Mouse (Mus musculus) lung, adult 2 months (tissue): ENCODE results near the gene Defb29. TPM values are rescaled to one million over a fixed set of nuclear protein-coding genes. Genes with fewer than 3 reads are reported as not detected.
A peak's percentile ranks its signal among the peaks of the same experiment; 100 is the strongest.

ENCODE experiments used
- DNase-seq: peaks from one replicate; pipeline ENCODE4 v3.0.0; 2022
- H3K4me1 ChIP-seq: fragments of 200-500 bp; 2 replicates; pipeline ENCODE4 v1.6.1; 2011; ENCODE audit warnings: low read length; ENCODE audit not compliant: control insufficient read depth, insufficient read depth
- H3K4me3 ChIP-seq: fragments of 200-500 bp; replicated peaks from 2 replicates; pipeline ENCODE3; 2011; ENCODE audit warnings: low read depth, mild to moderate bottlenecking, control low read depth, low read length; ENCODE audit errors: extremely low read depth
- CTCF ChIP-seq: fragments of 200-500 bp; IDR thresholded peaks from 2 replicates; pipeline ENCODE4 v1.5.1; 2011; ENCODE audit warnings: mild to moderate bottlenecking, low read length, control low read depth; ENCODE audit not compliant: insufficient read depth
- POLR2A ChIP-seq: fragments of 200-500 bp; IDR thresholded peaks from 2 replicates; pipeline ENCODE4 v1.6.1; 2011; ENCODE audit warnings: low read depth, mild to moderate bottlenecking, control low read depth, low read length, borderline replicate concordance; ENCODE audit errors: extremely low read depth
- WGBS: fragments of 180-500 bp; shearing (Covaris S2); methylation state at CpG from one replicate; pipeline ENCODE4 v1.1.7; 2018; 5-methylcytosine and 5-hydroxymethylcytosine counted together
- polyA plus RNA-seq: library from polyadenylated mRNA; depleted of rRNA; stranded (reverse); fragments of >200 nt; gene quantifications from 2 replicates; pipeline ENCODE4 v1.2.3, GENCODE M21; 2012

Defb29 gene
- polyA plus RNA-seq, 1 experiment: not detected

- DNase-seq: no peak
- TF ChIP-seq CTCF (no peak), POLR2A (no peak)
- Histone ChIP-seq H3K4me3 (no peak overlapping the region), H3K4me1 (no peaks in the 10 kb centered on the region)
- WGBS: 77% methylated on average over 4 of the region's 4 CpGs
Observed at GRCm38 (mm10) chr2:152569881-152570280, 30.0 kb upstream of the Defb29 start.

- WGBS: 85% methylated on average over 5 of the region's 5 CpGs
- DNase-seq: no peak
- Histone ChIP-seq H3K4me1 (no peaks in the 10 kb centered on the region), H3K4me3 (no peak within 1 kb of the TSS)
- TF ChIP-seq POLR2A (no peak), CTCF (no peak)
Observed at GRCm38 (mm10) chr2:152569038-152569437, 29.1 kb upstream of the Defb29 start, which contains the start of gene Gm17416. TSS of gene Gm17416 (plus strand) at chr2:152569338.

GRCm38 (mm10) chr2:152556655-152557054, 16.8 kb upstream of the Defb29 start:
- WGBS: 67% methylated on average over 7 of the region's 7 CpGs
- DNase-seq: no peak
- TF ChIP-seq CTCF (no peak), POLR2A (no peak)

GRCm38 (mm10) chr2:152553774-152554423, 14.0 kb upstream of the Defb29 start:
- DNase-seq: peak; percentile 11
- 12% methylated on average over 16 of the region's 16 CpGs for WGBS
- H3K4me1 ChIP-seq: no peaks in the 10 kb centered on the region

More at GRCm38 (mm10) chr2:152556655-152557054, 16.8 kb upstream of the Defb29 start:
- H3K4me3 ChIP-seq: no peak overlapping the region
- H3K4me1 ChIP-seq: no peaks in the 10 kb centered on the region

GRCm38 (mm10) chr2:152548124-152548523, 8.2 kb upstream of the Defb29 start:
- DNase-seq: no peak
- WGBS: 49% methylated on average over 5 of the region's 5 CpGs
- Histone ChIP-seq H3K4me3 (no peak overlapping the region), H3K4me1 (no peaks in the 10 kb centered on the region)
- no peak for TF ChIP-seq POLR2A
- no peak for TF ChIP-seq CTCF

More at GRCm38 (mm10) chr2:152553774-152554423, 14.0 kb upstream of the Defb29 start:
- no peak overlapping the region for H3K4me3 ChIP-seq
- peak; percentile 72 for TF ChIP-seq CTCF
- TF ChIP-seq POLR2A: no peak

- TF ChIP-seq CTCF (peak; percentile 26; the same call in 1 of the 2 replicates), POLR2A (no peak)
- Histone ChIP-seq H3K4me3 (no peak overlapping the region), H3K4me1 (no peaks in the 10 kb centered on the region)
- DNase-seq: no peak
- WGBS: 11% methylated on average over 4 of the region's 4 CpGs
Observed at GRCm38 (mm10) chr2:152544691-152545090, 4.8 kb upstream of the Defb29 start.

- Histone ChIP-seq H3K4me3 (no peak overlapping the region), H3K4me1 (no peaks in the 10 kb centered on the region)
- no peak for DNase-seq
- 62% methylated on average over 4 of the region's 4 CpGs for WGBS
- TF ChIP-seq CTCF (no peak), POLR2A (no peak)
Observed at GRCm38 (mm10) chr2:152543478-152543877, 3.6 kb upstream of the Defb29 start.

GRCm38 (mm10) chr2:152542897-152543296, 3.0 kb upstream of the Defb29 start:
- WGBS: 67% methylated on average over 2 of the region's 2 CpGs
- Histone ChIP-seq H3K4me3 (no peak overlapping the region), H3K4me1 (no peaks in the 10 kb centered on the region)
- TF ChIP-seq POLR2A: no peak
- TF ChIP-seq CTCF: no peak
- DNase-seq: no peak

GRCm38 (mm10) chr2:152541979-152542378, 2.1 kb upstream of the Defb29 start:
- WGBS: 69% methylated on average over 9 of the region's 9 CpGs
- no peaks in the 10 kb centered on the region for H3K4me1 ChIP-seq
- no peak for DNase-seq
- no peak overlapping the region for H3K4me3 ChIP-seq
- no peak for TF ChIP-seq CTCF
- TF ChIP-seq POLR2A: no peak

GRCm38 (mm10) chr2:152517981-152518380, 21.9 kb downstream of the Defb29 start, which contains the start of gene Defb28:
TSS of gene Defb28 (plus strand) at chr2:152518255.
- WGBS: 75% methylated on average over 4 of the region's 4 CpGs
- no peak within 1 kb of the TSS for H3K4me3 ChIP-seq
- no peak for TF ChIP-seq POLR2A
- TF ChIP-seq CTCF: no peak

GRCm38 (mm10) chr2:152516084-152516483, 23.8 kb downstream of the Defb29 start:
- no peaks in the 10 kb centered on the region for H3K4me1 ChIP-seq
- no peak for TF ChIP-seq POLR2A
- no peak for TF ChIP-seq CTCF
- 51% methylated on average over 4 of the region's 4 CpGs for WGBS
- DNase-seq: no peak
- H3K4me3 ChIP-seq: no peak overlapping the region

More at GRCm38 (mm10) chr2:152517981-152518380, 21.9 kb downstream of the Defb29 start, which contains the start of gene Defb28:
- DNase-seq: no peak
- H3K4me1 ChIP-seq: no peaks in the 10 kb centered on the region
